Mouse (Mus musculus) liver, adult 2 months (tissue): ENCODE measurements around the gene Tet3. TPM values are rescaled to one million over a fixed set of nuclear protein-coding genes. Genes with fewer than 3 reads are reported as not detected.

Source experiments
- DNase-seq: peaks from one replicate; pipeline ENCODE4 v3.0.0-alpha.2; 2011; ENCODE audit warnings: low read depth, low spot score; ENCODE audit errors: extremely low read depth
- H3K27ac ChIP-seq: fragments of 200-500 bp; replicated peaks from 2 replicates; pipeline ENCODE4 v1.5.1; 2012; ENCODE audit warnings: low read depth, mild to moderate bottlenecking, control low read depth, inconsistent platforms, low read length; ENCODE audit not compliant: insufficient read depth
- H3K27me3 ChIP-seq: fragments of 200-500 bp; 2 replicates; pipeline ENCODE4 v1.6.1; 2012; ENCODE audit warnings: mild to moderate bottlenecking, moderate library complexity, low read length, inconsistent platforms; ENCODE audit not compliant: control insufficient read depth, insufficient read depth
- H3K36me3 ChIP-seq: fragments of 200-500 bp; 2 replicates; pipeline ENCODE4 v1.6.1; 2012; ENCODE audit warnings: low read length, inconsistent platforms; ENCODE audit not compliant: control insufficient read depth, insufficient read depth
- H3K4me1 ChIP-seq: fragments of 200-500 bp; 2 replicates; pipeline ENCODE4 v1.6.1; 2011; ENCODE audit warnings: low read length; ENCODE audit not compliant: control insufficient read depth, insufficient read depth
- H3K4me3 ChIP-seq: fragments of 200-500 bp; 2 replicates; pipeline ENCODE4 v1.5.1; 2011; ENCODE audit warnings: low read depth, mild to moderate bottlenecking, control low read depth, low read length, moderate library complexity; ENCODE audit not compliant: insufficient read depth
- H3K79me2 ChIP-seq: fragments of 200-500 bp; 2 replicates; pipeline ENCODE4 v1.6.1; 2012; ENCODE audit warnings: inconsistent platforms, mild to moderate bottlenecking, low read length, moderate library complexity; ENCODE audit not compliant: control insufficient read depth, insufficient read depth
- H3K9ac ChIP-seq: fragments of 200-500 bp; 2 replicates; pipeline ENCODE4 v1.6.1; 2012; ENCODE audit warnings: low read depth, mild to moderate bottlenecking, control low read depth, inconsistent platforms, low read length
- CTCF ChIP-seq: fragments of 200-500 bp; IDR thresholded peaks from 2 replicates; pipeline ENCODE4 v1.5.1; 2011; ENCODE audit warnings: low read depth, low read length, control low read depth
- POLR2A ChIP-seq: fragments of 200-500 bp; IDR thresholded peaks from 2 replicates; pipeline ENCODE4 v1.6.1; 2011; ENCODE audit warnings: low read length, control low read depth; ENCODE audit not compliant: insufficient read depth; ENCODE audit errors: extremely low read depth
- WGBS: fragments of 180-500 bp; shearing (Covaris S2); methylation state at CpG from one replicate; pipeline ENCODE4 v1.1.7; 2018; 5-methylcytosine and 5-hydroxymethylcytosine counted together
- polyA plus RNA-seq: library from polyadenylated mRNA; depleted of rRNA; stranded (reverse); fragments of >200 nt; gene quantifications from 2 replicates; pipeline ENCODE4 v1.2.3, GENCODE M21; 2012
- total RNA-seq: library from RNA; depleted of rRNA; stranded (reverse); fragments of >200 nt; gene quantifications from 2 replicates; pipeline ENCODE4 v1.2.3, GENCODE M21; 2014

Tet3 gene
- total and polyA plus RNA-seq, 2 experiments: 4.5 to 4.6 TPM

GRCm38 (mm10) chr6:83361523-83362248, 97.2 kb downstream of the Tet3 start:
- Histone ChIP-seq H3K36me3 (peaks cover 6% of the 10 kb centered on the region; the same call in 1 of the 2 replicates), H3K27me3 (no peaks in the 10 kb centered on the region), H3K9ac (no peak overlapping the region), H3K27ac (no peak overlapping the region), H3K4me1 (no peaks in the 10 kb centered on the region), H3K79me2 (no peaks in the 10 kb centered on the region), H3K4me3 (no peak overlapping the region)
- TF ChIP-seq POLR2A: no peak
- no peak for TF ChIP-seq CTCF
- 91% methylated on average over 11 of the region's 11 CpGs for WGBS
- no peak for DNase-seq

- Histone ChIP-seq H3K27ac (no peak overlapping the region), H3K36me3 (peaks cover 6% of the 10 kb centered on the region; the same call in 1 of the 2 replicates), H3K79me2 (no peaks in the 10 kb centered on the region), H3K4me1 (peaks cover 12% of the 10 kb centered on the region), H3K9ac (no peak overlapping the region), H3K4me3 (no peak overlapping the region), H3K27me3 (no peaks in the 10 kb centered on the region)
- 93% methylated on average over 10 of the region's 10 CpGs for WGBS
- DNase-seq: no peak
- TF ChIP-seq CTCF: no peak
- TF ChIP-seq POLR2A: no peak
Measured at GRCm38 (mm10) chr6:83357436-83357835, 101.4 kb downstream of the Tet3 start.

DNA sequence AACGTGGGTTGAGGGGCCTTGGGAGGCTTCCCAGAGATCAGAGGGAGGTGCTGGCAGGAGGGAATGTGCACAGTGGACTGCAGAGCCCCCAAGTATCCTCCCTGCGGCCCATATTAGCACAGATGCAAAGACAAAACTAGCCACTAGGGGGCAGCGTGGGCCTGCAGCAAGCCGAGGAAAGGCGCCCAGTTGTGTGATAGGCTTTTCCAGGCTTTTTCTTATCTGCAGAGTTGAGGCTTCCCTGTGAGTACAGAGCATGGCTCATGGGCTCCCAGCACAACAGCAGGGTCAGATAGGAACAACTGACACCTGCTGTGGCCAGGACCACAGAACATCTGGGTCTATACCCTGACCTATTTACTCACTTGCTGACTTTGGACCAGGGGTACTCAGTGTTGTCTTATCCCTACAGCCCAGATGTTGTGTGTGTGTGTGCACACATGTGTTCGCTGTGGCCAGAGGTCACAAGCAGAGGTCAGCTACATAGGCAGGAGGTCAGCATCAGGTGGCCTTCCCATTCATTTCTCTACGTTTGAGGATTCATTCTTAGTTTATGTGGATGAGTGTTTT, 102.2 kb downstream of the Tet3 start:
- Histone ChIP-seq H3K9ac (no peak overlapping the region), H3K27me3 (no peaks in the 10 kb centered on the region)
- peak; percentile 26 for DNase-seq

DNA sequence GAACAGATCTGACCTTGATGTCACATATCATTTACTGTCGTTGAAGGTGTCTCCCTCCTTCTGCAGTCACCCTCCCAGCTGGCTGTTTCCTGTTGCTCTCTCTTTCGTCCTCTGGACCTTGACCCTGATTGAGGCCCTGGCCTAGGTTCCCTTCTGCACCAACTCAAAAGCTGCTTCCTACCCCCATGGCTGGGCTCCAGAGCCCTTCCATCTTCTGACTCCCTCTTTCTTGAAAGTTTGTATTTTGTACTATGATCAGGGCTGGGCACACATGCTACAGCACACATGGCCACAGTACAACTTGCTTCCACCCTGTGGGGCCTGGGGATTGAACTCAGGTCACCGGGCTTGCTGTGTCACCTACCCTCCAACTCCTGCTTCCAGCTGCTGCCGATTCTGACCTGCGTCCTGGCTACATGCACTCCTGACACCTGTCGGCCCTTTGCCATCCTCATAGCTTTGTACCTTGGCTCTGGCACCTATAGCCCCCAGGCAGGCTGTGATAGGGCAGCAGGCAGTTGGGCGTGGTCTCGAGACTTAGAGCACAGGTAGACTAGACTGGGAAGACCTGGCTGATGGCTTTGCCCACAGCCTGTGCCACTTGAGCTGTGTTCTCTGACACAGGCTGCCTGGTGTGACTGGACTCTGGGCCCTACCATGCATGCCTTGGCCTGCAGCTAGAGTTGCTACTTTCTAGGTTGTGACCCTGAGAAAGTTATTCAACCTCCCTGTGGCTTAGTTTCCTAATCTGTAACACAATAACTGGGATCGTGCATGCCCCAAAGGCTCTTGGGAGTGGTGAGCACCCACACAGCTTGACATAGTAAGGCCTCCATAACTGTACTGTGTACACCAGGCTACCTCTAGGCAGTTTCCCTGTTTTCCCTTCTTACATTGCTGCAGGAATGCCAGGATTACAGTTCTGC, 103.8 kb downstream of the Tet3 start:
- WGBS: 41% methylated on average over 9 of the region's 9 CpGs
- Histone ChIP-seq H3K4me1 (peaks cover 15% of the 10 kb centered on the region), H3K9ac (no peak overlapping the region; the same call in 1 of the 2 replicates)

More for the DNA sequence above, 102.2 kb downstream of the Tet3 start:
- Histone ChIP-seq H3K4me3 (no peak overlapping the region), H3K27ac (no peak overlapping the region), H3K36me3 (peaks cover 6% of the 10 kb centered on the region; the same call in 1 of the 2 replicates), H3K79me2 (no peaks in the 10 kb centered on the region; the same call in 1 of the 2 replicates), H3K4me1 (peaks cover 12% of the 10 kb centered on the region)
- WGBS: 25% methylated on average over 7 of the region's 7 CpGs
- TF ChIP-seq CTCF (peak; percentile 92), POLR2A (no peak)

DNA sequence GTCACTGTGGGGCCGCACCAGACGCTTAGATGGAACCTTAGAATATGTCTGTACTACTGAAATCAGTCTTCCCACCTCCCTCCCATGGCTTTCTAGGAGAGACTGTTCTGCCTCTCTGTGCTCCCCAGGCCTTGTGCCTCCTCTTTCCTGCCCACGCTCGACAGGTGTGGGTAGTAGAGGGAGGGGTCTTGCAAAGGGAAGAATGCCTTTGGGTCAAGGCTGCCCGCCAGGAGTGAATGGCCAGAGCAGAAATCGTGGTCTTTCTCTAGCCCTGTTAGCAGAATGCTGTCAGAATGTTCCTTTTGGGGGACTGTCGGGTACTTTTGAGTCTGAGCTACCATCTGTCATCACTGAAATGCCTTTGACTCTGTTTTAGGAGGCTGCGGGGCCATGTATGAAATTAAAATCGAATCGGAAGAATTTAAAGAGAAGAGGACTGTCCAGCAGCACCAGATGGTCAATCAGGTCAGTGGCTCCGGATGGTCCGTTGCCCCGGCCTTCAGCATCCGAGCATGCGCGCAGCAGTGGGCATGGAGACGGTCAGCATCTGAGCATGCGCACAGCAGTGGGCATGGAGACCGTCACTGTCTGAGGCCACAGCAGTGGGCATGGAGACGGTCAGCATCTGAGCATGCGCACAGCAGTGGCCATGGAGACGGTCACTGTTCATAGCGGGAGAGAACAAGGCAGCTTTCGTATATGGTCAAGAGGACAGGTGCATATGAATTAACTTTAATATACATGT, 106.0 kb downstream of the Tet3 start:
- Histone ChIP-seq H3K4me3 (no peak overlapping the region), H3K36me3 (no peaks in the 10 kb centered on the region), H3K9ac (no peak overlapping the region), H3K79me2 (peaks cover 15% of the 10 kb centered on the region), H3K4me1 (peaks cover 20% of the 10 kb centered on the region), H3K27me3 (no peaks in the 10 kb centered on the region), H3K27ac (no peak overlapping the region)
- DNase-seq: no peak
- 96% methylated on average over 24 of the region's 24 CpGs for WGBS
- TF ChIP-seq CTCF (no peak), POLR2A (no peak)

More for the DNA sequence above, 103.8 kb downstream of the Tet3 start:
- TF ChIP-seq POLR2A (no peak), CTCF (no peak)
- H3K27ac ChIP-seq: peak overlapping the region; percentile 26
- peaks cover 6% of the 10 kb centered on the region; the same call in 1 of the 2 replicates for H3K79me2 ChIP-seq
- no peaks in the 10 kb centered on the region for H3K27me3 ChIP-seq
- H3K36me3 ChIP-seq: peaks cover 6% of the 10 kb centered on the region; the same call in 1 of the 2 replicates
- H3K4me3 ChIP-seq: no peak overlapping the region
- peak; percentile 65 for DNase-seq
